Mouse (Mus musculus): ENCODE measurements around the gene Zdhhc1.

Gene Zdhhc1

GRCm38 (mm10) chr8:105517346-105517745 is 20.6 kb upstream of the Zdhhc1 start:
- no peak for DNase-seq (ENCODE audit: low spot score in 2 of 2)

GRCm38 (mm10) chr8:105516018-105516645 is 19.4 kb upstream of the Zdhhc1 start:
- peak; percentile 73 to 82 for DNase-seq (ENCODE audit: low spot score in 2 of 2)

- DNase-seq (ENCODE audit: low spot score in 2 of 2), result no peak
Observed at GRCm38 (mm10) chr8:105514656-105515055, 18.0 kb upstream of the Zdhhc1 start.

- no peak for DNase-seq (ENCODE audit: low spot score in 2 of 2)
Observed at GRCm38 (mm10) chr8:105514194-105514593, 17.5 kb upstream of the Zdhhc1 start.

GRCm38 (mm10) chr8:105509997-105510735 is 13.5 kb upstream of the Zdhhc1 start:
- DNase-seq (ENCODE audit: low spot score in 2 of 2), result no peak

GRCm38 (mm10) chr8:105508758-105509157 is 12.1 kb upstream of the Zdhhc1 start:
- DNase-seq (ENCODE audit: low spot score in 2 of 2), result no peak

- DNase-seq (ENCODE audit: low spot score in 2 of 2), result no peak
Observed at GRCm38 (mm10) chr8:105506977-105507376, 10.3 kb upstream of the Zdhhc1 start.

GRCm38 (mm10) chr8:105504617-105505016 is 7.9 kb upstream of the Zdhhc1 start:
- DNase-seq (ENCODE audit: low spot score in 2 of 2), result no peak

GRCm38 (mm10) chr8:105499787-105500186 is 3.1 kb upstream of the Zdhhc1 start:
- DNase-seq (ENCODE audit: low spot score in 2 of 2), result no peak

- no peak for DNase-seq (ENCODE audit: low spot score in 2 of 2)
Observed at GRCm38 (mm10) chr8:105495350-105496302, 1.1 kb downstream of the Zdhhc1 start.

GRCm38 (mm10) chr8:105494566-105494965 is 2.1 kb downstream of the Zdhhc1 start:
- no peak for DNase-seq (ENCODE audit: low spot score in 2 of 2)

GRCm38 (mm10) chr8:105493495-105493894 is 3.2 kb downstream of the Zdhhc1 start:
- DNase-seq (ENCODE audit: low spot score in 2 of 2), result no peak

GRCm38 (mm10) chr8:105489281-105489680 is 7.4 kb downstream of the Zdhhc1 start:
- no peak for DNase-seq (ENCODE audit: low spot score in 2 of 2)

GRCm38 (mm10) chr8:105488082-105488481 is 8.6 kb downstream of the Zdhhc1 start:
- no peak for DNase-seq (ENCODE audit: low spot score in 2 of 2)

- DNase-seq (ENCODE audit: low spot score in 2 of 2), result peak in 1 of 2 experiments; percentile 68
Observed at GRCm38 (mm10) chr8:105484392-105484791, 12.3 kb downstream of the Zdhhc1 start.

GRCm38 (mm10) chr8:105484030-105484368 is 12.7 kb downstream of the Zdhhc1 start:
- no peak for DNase-seq (ENCODE audit: low spot score in 2 of 2)

- peak in 1 of 2 experiments; percentile 70 for DNase-seq (ENCODE audit: low spot score in 2 of 2)
Observed at GRCm38 (mm10) chr8:105483212-105484029, 13.3 kb downstream of the Zdhhc1 start.

GRCm38 (mm10) chr8:105482123-105482522 is 14.6 kb downstream of the Zdhhc1 start:
- no peak for DNase-seq (ENCODE audit: low spot score in 2 of 2)

GRCm38 (mm10) chr8:105481453-105481852 is 15.2 kb downstream of the Zdhhc1 start:
- no peak for DNase-seq (ENCODE audit: low spot score in 2 of 2)

GRCm38 (mm10) chr8:105481013-105481412 is 15.7 kb downstream of the Zdhhc1 start:
- DNase-seq (ENCODE audit: low spot score in 2 of 2), result no peak

GRCm38 (mm10) chr8:105477792-105478191 is 18.9 kb downstream of the Zdhhc1 start:
- DNase-seq (ENCODE audit: low spot score in 2 of 2), result no peak

Measured in cerebellum, postnatal 4 days (tissue).